Mouse (Mus musculus) ES-Bruce4 (cell line): Measurements from ENCODE around the gene Pgr.

ENCODE experiments used
- CTCF ChIP-seq: IDR thresholded peaks from one replicate; pipeline ENCODE4 v1.8.1; 2011; ENCODE audit warnings: low read depth, low read length
- POLR2A ChIP-seq: IDR thresholded peaks from one replicate; pipeline ENCODE4 v1.8.1; 2011; ENCODE audit warnings: low read length; ENCODE audit not compliant: insufficient read depth

GRCm38 (mm10) chr9:8977775-8978174 is 78.1 kb downstream of the Pgr start:
- TF ChIP-seq CTCF (no peak), POLR2A (no peak)
